Mouse (Mus musculus): ENCODE results near the gene Cdrt4. TPM values are rescaled to one million over a fixed set of nuclear protein-coding genes. Genes with fewer than 3 reads are reported as not detected.

Cdrt4 gene
- total RNA-seq, 1 experiment from 2014 or later, result 2.3 TPM

- no peak for ATAC-seq (replicated peaks; ENCODE audit: insufficient number of reproducible peaks, low FRiP score, low TSS enrichment, poor library complexity, severe bottlenecking)
Observed at GRCm38 (mm10) chr11:62986578-62986977, 35.6 kb downstream of the Cdrt4 start.

- ATAC-seq (replicated peaks; ENCODE audit: insufficient number of reproducible peaks, low FRiP score, low TSS enrichment, poor library complexity, severe bottlenecking), result no peak
Observed at GRCm38 (mm10) chr11:62990150-62990685, 39.2 kb downstream of the Cdrt4 start.

GRCm38 (mm10) chr11:62990811-62991210, 39.8 kb downstream of the Cdrt4 start:
- no peak for ATAC-seq (replicated peaks; ENCODE audit: insufficient number of reproducible peaks, low FRiP score, low TSS enrichment, poor library complexity, severe bottlenecking)

- ATAC-seq (replicated peaks; ENCODE audit: insufficient number of reproducible peaks, low FRiP score, low TSS enrichment, poor library complexity, severe bottlenecking), result no peak
Observed at GRCm38 (mm10) chr11:62992545-62993242, 41.7 kb downstream of the Cdrt4 start.

- no peak for ATAC-seq (replicated peaks; ENCODE audit: insufficient number of reproducible peaks, low FRiP score, low TSS enrichment, poor library complexity, severe bottlenecking)
Observed at GRCm38 (mm10) chr11:62995066-62995754, 44.2 kb downstream of the Cdrt4 start.

- ATAC-seq (replicated peaks; ENCODE audit: insufficient number of reproducible peaks, low FRiP score, low TSS enrichment, poor library complexity, severe bottlenecking), result no peak
Observed at GRCm38 (mm10) chr11:62995755-62996521, 44.9 kb downstream of the Cdrt4 start.

- ATAC-seq (replicated peaks; ENCODE audit: insufficient number of reproducible peaks, low FRiP score, low TSS enrichment, poor library complexity, severe bottlenecking), result no peak
Observed at GRCm38 (mm10) chr11:62996522-62996898, 45.5 kb downstream of the Cdrt4 start.

- no peak for ATAC-seq (replicated peaks; ENCODE audit: insufficient number of reproducible peaks, low FRiP score, low TSS enrichment, poor library complexity, severe bottlenecking)
Observed at GRCm38 (mm10) chr11:62997039-62997717, 46.2 kb downstream of the Cdrt4 start.

- ATAC-seq (replicated peaks; ENCODE audit: insufficient number of reproducible peaks, low FRiP score, low TSS enrichment, poor library complexity, severe bottlenecking), result no peak
Observed at GRCm38 (mm10) chr11:62997718-62998281, 46.8 kb downstream of the Cdrt4 start.

GRCm38 (mm10) chr11:63000126-63000525, 49.1 kb downstream of the Cdrt4 start:
- ATAC-seq (replicated peaks; ENCODE audit: insufficient number of reproducible peaks, low FRiP score, low TSS enrichment, poor library complexity, severe bottlenecking), result no peak

GRCm38 (mm10) chr11:63004617-63005016, 53.6 kb downstream of the Cdrt4 start:
- no peak for ATAC-seq (replicated peaks; ENCODE audit: insufficient number of reproducible peaks, low FRiP score, low TSS enrichment, poor library complexity, severe bottlenecking)

- no peak for ATAC-seq (replicated peaks; ENCODE audit: insufficient number of reproducible peaks, low FRiP score, low TSS enrichment, poor library complexity, severe bottlenecking)
Observed at GRCm38 (mm10) chr11:63007376-63007775, 56.4 kb downstream of the Cdrt4 start.

GRCm38 (mm10) chr11:63008004-63008403, 57.0 kb downstream of the Cdrt4 start:
- no peak for ATAC-seq (replicated peaks; ENCODE audit: insufficient number of reproducible peaks, low FRiP score, low TSS enrichment, poor library complexity, severe bottlenecking)

GRCm38 (mm10) chr11:63009761-63010160, 58.8 kb downstream of the Cdrt4 start:
- ATAC-seq (replicated peaks; ENCODE audit: insufficient number of reproducible peaks, low FRiP score, low TSS enrichment, poor library complexity, severe bottlenecking), result no peak

- ATAC-seq (replicated peaks; ENCODE audit: insufficient number of reproducible peaks, low FRiP score, low TSS enrichment, poor library complexity, severe bottlenecking), result no peak
Observed at GRCm38 (mm10) chr11:63017327-63018082, 66.5 kb downstream of the Cdrt4 start.

GRCm38 (mm10) chr11:63018083-63018622, 67.2 kb downstream of the Cdrt4 start:
- ATAC-seq (replicated peaks; ENCODE audit: insufficient number of reproducible peaks, low FRiP score, low TSS enrichment, poor library complexity, severe bottlenecking), result no peak

GRCm38 (mm10) chr11:63020633-63021032, 69.6 kb downstream of the Cdrt4 start:
- ATAC-seq (replicated peaks; ENCODE audit: insufficient number of reproducible peaks, low FRiP score, low TSS enrichment, poor library complexity, severe bottlenecking), result peak; percentile 81
